Mouse (Mus musculus) activated CD4-positive, CD25-positive, alpha-beta regulatory T cell (primary cell): Measurements from ENCODE around the gene Six4. TPM values are rescaled to one million over a fixed set of nuclear protein-coding genes. Genes with fewer than 3 reads are reported as not detected.

Experiments
- polyA plus RNA-seq, 2 experiments: library from polyadenylated mRNA; unstranded; fragments of 100-300 nt; shearing (Covaris generic); gene quantifications; one replicate each; pipeline ENCODE4 v1.2.1; 2017

Six4 gene
- under 1 TPM in 1 of 2 experiments, not detected in 1; 0.72 TPM for polyA plus RNA-seq

GRCm38 (mm10) chr12:73113196-73113595 is at the start of gene Six4:
TSS of gene Six4 (minus strand) at chr12:73113456.

GRCm38 (mm10) chr12:73123093-73124041 is 10.1 kb upstream of the Six4 start, which contains the start of gene Mnat1:
TSS of gene Mnat1 (plus strand) at chr12:73123717.

GRCm38 (mm10) chr12:73053668-73054241 is 59.5 kb downstream of the Six4 start, which contains the start of gene Six1:
TSS of gene Six1 (minus strand) at chr12:73053887.

Other genes with a start within 250 kb of the Six4 start
- gene Six6, start 173.6 kb downstream of the Six4 start, polyA plus RNA-seq = under 1 TPM in 1 of 2 experiments, not detected in 1; 0.07 TPM
- gene 4930447C04Rik, start 172.7 kb downstream of the Six4 start, polyA plus RNA-seq = under 1 TPM in 1 of 2 experiments, not detected in 1; 0.38 TPM
- under 1 TPM; 0.08 to 0.49 TPM for gene Six1, start 59.6 kb downstream of the Six4 start, polyA plus RNA-seq
- 10 to 100 TPM; 24.6 to 32.1 TPM for gene Mnat1, start 10.3 kb upstream of the Six4 start, polyA plus RNA-seq
- 10 to 100 TPM; 10.7 to 14.2 TPM for gene Trmt5, start 173.3 kb upstream of the Six4 start, polyA plus RNA-seq
- 1 to 10 TPM; 3.9 to 6.3 TPM for gene Slc38a6, start 173.3 kb upstream of the Six4 start, polyA plus RNA-seq